Mouse (Mus musculus) thymus, adult 2 months (tissue): ENCODE data around the gene Atxn7l3b. TPM values are rescaled to one million over a fixed set of nuclear protein-coding genes. Genes with fewer than 3 reads are reported as not detected.

Experiments
- DNase-seq: peaks from one replicate; pipeline ENCODE4 v3.0.0; 2021
- H3K27ac ChIP-seq: fragments of 200-500 bp; 2 replicates; pipeline ENCODE4 v1.5.1; 2012; ENCODE audit warnings: low read length, control low read depth; ENCODE audit not compliant: control insufficient read depth, insufficient read depth
- H3K27me3 ChIP-seq: fragments of 200-500 bp; 2 replicates; pipeline ENCODE4 v1.6.1; 2012; ENCODE audit warnings: mild to moderate bottlenecking, low read length, moderate library complexity, mixed read lengths; ENCODE audit not compliant: control insufficient read depth, insufficient read depth
- H3K36me3 ChIP-seq: fragments of 200-500 bp; 2 replicates; pipeline ENCODE4 v1.6.1; 2012; ENCODE audit warnings: mild to moderate bottlenecking, low read length, moderate library complexity; ENCODE audit not compliant: control insufficient read depth, insufficient read depth
- H3K4me1 ChIP-seq: fragments of 200-500 bp; replicated peaks from 2 replicates; pipeline ENCODE4 v1.6.1; 2012; ENCODE audit warnings: low read length; ENCODE audit not compliant: control insufficient read depth, insufficient read depth
- H3K4me3 ChIP-seq: fragments of 200-500 bp; 2 replicates; pipeline ENCODE4 v1.5.1; 2012; ENCODE audit warnings: mild to moderate bottlenecking, low read length, control low read depth, moderate library complexity; ENCODE audit not compliant: control insufficient read depth, insufficient read depth
- CTCF ChIP-seq: fragments of 200-500 bp; IDR thresholded peaks from 2 replicates; pipeline ENCODE4 v1.5.1; 2012; ENCODE audit warnings: mild to moderate bottlenecking, control low read depth, low read length, moderate library complexity, borderline replicate concordance; ENCODE audit not compliant: control insufficient read depth, poor library complexity, insufficient read depth; ENCODE audit errors: extremely low read depth
- POLR2A ChIP-seq: fragments of 200-500 bp; IDR thresholded peaks from 2 replicates; pipeline ENCODE4 v1.6.1; 2012; ENCODE audit warnings: mild to moderate bottlenecking, low read length, control low read depth, moderate library complexity; ENCODE audit not compliant: control insufficient read depth, poor library complexity, insufficient read depth; ENCODE audit errors: extremely low read depth
- WGBS: fragments of 180-500 bp; shearing (Covaris S2); methylation state at CpG from one replicate; pipeline ENCODE4 v1.1.7; 2018; 5-methylcytosine and 5-hydroxymethylcytosine counted together
- polyA plus RNA-seq: library from polyadenylated mRNA; depleted of rRNA; stranded (reverse); fragments of >200 nt; gene quantifications from 2 replicates; pipeline ENCODE4 v1.2.3, GENCODE M21; 2012

Gene Atxn7l3b
- polyA plus RNA-seq, 1 experiment = 31.8 TPM

DNA sequence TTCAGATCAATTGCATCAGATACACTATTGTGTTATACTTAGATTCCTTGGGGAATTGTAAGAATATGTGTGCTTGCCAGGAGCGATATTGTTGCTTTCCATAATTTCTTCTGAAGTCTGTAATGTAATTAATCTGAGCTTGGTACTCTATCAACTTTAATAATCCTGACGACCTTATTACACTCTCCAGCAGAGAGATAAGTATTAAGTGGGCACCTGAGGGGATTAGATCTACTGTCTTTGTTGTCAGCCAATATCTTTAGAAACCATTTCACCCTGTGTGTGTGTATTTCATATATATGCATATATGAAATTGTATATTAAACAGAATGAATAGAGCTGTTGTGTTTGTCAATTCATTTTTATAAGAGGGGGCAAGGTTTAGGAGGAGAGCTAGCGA, 29.0 kb downstream of the Atxn7l3b start:
- TF ChIP-seq CTCF = no peak
- Histone ChIP-seq H3K27me3 (no peaks in the 10 kb centered on the region), H3K27ac (no peak overlapping the region), H3K4me1 (no peaks in the 10 kb centered on the region), H3K36me3 (no peaks in the 10 kb centered on the region), H3K4me3 (no peak overlapping the region)
- WGBS = 91% methylated on average over 3 of the region's 3 CpGs
- DNase-seq = no peak

GRCm38 (mm10) chr10:112896636-112897035, 32.2 kb downstream of the Atxn7l3b start:
- H3K4me3 ChIP-seq = no peak overlapping the region
- H3K27me3 ChIP-seq = no peaks in the 10 kb centered on the region
- TF ChIP-seq CTCF (no peak), POLR2A (no peak)
- WGBS = 93% methylated on average over 4 of the region's 4 CpGs
- no peak overlapping the region for H3K27ac ChIP-seq
- DNase-seq = no peak
- H3K4me1 ChIP-seq = no peaks in the 10 kb centered on the region
- H3K36me3 ChIP-seq = no peaks in the 10 kb centered on the region

GRCm38 (mm10) chr10:112893622-112894252, 35.1 kb downstream of the Atxn7l3b start:
- no peak for DNase-seq
- WGBS = 74% methylated on average over 10 of the region's 10 CpGs
- no peaks in the 10 kb centered on the region for H3K36me3 ChIP-seq
- H3K4me1 ChIP-seq = no peaks in the 10 kb centered on the region
- no peak for TF ChIP-seq CTCF
- H3K4me3 ChIP-seq = no peak overlapping the region
- H3K27me3 ChIP-seq = no peaks in the 10 kb centered on the region
- H3K27ac ChIP-seq = no peak overlapping the region

GRCm38 (mm10) chr10:112884064-112884463, 44.7 kb downstream of the Atxn7l3b start:
- WGBS = 89% methylated on average over 9 of the region's 9 CpGs
- DNase-seq = no peak
- H3K27ac ChIP-seq = no peak overlapping the region
- H3K36me3 ChIP-seq = no peaks in the 10 kb centered on the region
- no peaks in the 10 kb centered on the region for H3K27me3 ChIP-seq
- H3K4me1 ChIP-seq = no peaks in the 10 kb centered on the region
- TF ChIP-seq CTCF (no peak), POLR2A (no peak)
- H3K4me3 ChIP-seq = no peak overlapping the region

GRCm38 (mm10) chr10:112883688-112884004, 45.2 kb downstream of the Atxn7l3b start:
- 64% methylated on average over 3 of the region's 3 CpGs for WGBS

DNA sequence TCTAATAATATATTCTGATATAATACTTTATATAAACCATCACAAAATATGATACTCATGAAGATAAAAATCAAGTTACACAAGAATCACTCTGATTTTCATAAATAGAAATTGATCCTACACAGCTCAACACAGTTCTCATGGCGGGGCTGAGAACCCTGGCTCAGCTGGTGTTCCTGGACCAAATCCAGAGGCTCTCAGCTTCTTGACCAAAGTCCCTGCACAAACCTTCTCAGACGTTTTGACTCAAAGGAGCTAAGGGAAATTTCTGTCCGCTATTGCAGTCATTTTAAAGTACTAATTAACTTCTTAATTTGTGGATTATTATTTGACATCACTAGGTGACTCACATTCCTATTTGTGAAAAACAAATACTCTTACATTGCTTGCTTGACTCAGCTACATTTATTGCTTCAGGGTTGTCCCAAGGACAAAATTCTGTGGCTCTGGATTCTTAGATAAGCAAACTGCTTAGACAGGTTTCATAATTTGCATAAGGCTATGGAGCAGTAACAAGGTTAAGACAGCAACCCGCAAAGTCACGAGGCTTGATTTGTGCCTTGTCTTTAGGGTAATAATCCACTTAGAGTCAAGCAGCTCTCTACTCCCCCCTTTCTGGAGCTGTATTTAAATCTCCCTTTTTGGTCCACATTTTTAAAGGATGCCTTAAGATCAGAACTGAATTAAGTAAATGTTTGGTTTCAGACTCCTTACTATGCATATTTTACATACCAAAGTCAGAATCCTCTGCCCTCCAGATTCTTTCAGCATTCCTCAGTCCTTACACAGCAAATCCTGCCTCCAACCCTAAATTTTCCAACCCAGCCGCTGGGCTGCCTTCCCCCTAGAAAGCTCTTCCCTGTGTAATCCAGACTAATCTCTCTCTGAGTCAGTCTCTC, 45.8 kb downstream of the Atxn7l3b start:
- Histone ChIP-seq H3K4me1 (no peaks in the 10 kb centered on the region), H3K36me3 (no peaks in the 10 kb centered on the region), H3K27me3 (no peaks in the 10 kb centered on the region), H3K4me3 (no peak overlapping the region), H3K27ac (no peak overlapping the region)
- TF ChIP-seq CTCF (no peak), POLR2A (no peak)
- no peak for DNase-seq
- 64% methylated on average over 6 of the region's 6 CpGs for WGBS

More at GRCm38 (mm10) chr10:112883688-112884004, 45.2 kb downstream of the Atxn7l3b start:
- TF ChIP-seq CTCF (no peak), POLR2A (no peak)
- H3K4me1 ChIP-seq = no peaks in the 10 kb centered on the region
- no peak for DNase-seq
- H3K4me3 ChIP-seq = no peak overlapping the region
- H3K27me3 ChIP-seq = no peaks in the 10 kb centered on the region
- H3K36me3 ChIP-seq = no peaks in the 10 kb centered on the region
- H3K27ac ChIP-seq = no peak overlapping the region

- H3K36me3 ChIP-seq = no peaks in the 10 kb centered on the region
- DNase-seq = no peak
- H3K4me3 ChIP-seq = no peak overlapping the region
- WGBS = 94% methylated on average over 3 of the region's 3 CpGs
- no peak overlapping the region for H3K27ac ChIP-seq
- H3K4me1 ChIP-seq = no peaks in the 10 kb centered on the region
- no peaks in the 10 kb centered on the region for H3K27me3 ChIP-seq
- no peak for TF ChIP-seq CTCF
- TF ChIP-seq POLR2A = no peak
These were observed 46.7 kb downstream of the Atxn7l3b start for GRCm38 (mm10) chr10:112882149-112882548.
